Mouse (Mus musculus) left cerebral cortex, adult 9 months (tissue): ENCODE results near the gene Cacng5.

Experiments
- DNase-seq, 2 experiments: peaks; one replicate each; pipeline ENCODE4 v3.0.0; 2022; ENCODE audit warnings: low spot score in 2 of 2

Cacng5 gene

DNA sequence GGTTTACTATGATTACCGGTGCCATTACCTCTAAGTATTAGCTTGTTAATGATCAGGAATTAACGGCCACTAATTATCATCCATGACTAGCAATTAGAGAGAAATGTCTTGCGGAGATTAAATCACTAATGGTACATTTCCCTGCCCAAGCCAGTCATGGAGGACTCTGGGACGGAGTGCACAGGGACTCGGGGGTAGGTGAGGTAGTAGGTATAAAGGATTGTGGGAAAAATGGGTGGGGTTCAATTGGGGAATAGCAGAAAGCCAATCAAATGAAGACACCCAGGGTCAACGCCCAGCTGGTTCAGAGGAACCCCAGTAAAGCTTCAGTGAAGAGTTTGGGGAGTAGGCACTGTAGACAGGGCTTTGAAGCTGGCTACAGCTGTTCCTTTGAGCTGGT is 27.5 kb downstream of the Cacng5 start:
- no peak for DNase-seq

DNA sequence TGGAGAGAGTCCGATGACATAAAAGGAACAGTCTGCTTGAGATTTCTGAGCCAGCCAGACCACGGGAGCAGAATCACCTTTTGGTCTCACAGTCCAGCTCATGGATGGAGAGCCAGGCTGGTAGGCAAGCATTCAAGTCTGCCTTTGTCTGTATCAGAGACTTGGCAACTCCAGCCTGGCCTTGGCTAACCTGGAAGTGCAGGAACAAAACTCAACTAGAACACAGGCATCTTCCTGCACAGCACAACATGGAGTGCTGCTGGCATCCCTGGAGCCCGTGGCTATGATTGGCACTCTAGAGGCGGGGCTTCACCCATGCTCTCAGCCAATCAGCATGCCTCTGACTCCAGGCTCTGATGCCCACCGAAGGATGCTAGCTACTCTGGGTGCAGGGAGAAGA is 38.0 kb downstream of the Cacng5 start:
- DNase-seq: no peak

DNA sequence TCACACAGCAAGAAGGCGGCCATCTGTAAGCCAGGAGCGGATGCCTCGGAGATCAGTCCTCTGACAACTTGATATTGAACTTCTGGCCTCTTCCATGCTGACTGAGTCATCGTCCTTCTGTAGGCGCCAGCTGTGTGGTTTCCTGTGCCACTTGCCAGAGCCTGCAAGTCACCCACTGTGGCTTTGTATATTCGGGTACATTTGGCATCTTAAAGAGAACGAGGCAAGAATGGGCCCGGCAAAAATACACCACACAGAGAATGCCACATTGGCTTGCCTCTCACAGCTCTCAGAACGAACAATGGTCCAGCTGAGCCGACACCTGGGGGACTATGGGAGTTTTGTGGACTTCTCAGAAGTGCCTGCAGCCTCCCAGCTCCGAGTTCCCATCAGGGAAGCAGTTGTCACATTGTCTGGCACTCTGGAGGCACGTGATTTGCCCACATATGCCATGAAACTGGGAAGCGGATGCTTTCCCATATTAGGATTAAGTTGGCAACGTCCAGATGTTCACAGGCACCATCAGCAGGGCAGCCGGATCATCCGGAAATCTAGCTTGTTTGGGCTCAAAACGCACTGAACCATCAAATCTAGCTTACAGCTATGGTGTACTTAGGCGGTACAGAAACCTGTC is 38.9 kb downstream of the Cacng5 start:
- DNase-seq: peak in 1 of 2 experiments; percentile 47

DNA sequence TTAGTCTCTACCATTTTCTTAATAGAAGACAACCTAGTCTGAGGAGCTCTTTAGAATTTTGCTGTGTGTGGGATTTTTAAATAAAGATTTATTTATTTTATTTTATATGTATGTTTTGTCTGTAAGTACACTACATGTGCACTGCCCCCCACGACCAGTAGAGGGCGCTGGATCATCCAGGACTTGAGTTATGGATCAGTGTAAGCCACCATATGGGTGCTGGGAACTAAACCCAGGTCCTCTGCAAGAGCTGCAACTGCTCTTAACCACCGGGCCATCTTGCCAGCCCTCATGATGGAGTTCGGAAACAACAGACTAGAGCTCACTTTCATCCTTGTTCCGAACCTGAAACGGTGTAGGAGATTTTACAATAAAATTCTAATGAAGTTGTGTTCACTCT is 42.1 kb downstream of the Cacng5 start:
- DNase-seq: no peak

DNA sequence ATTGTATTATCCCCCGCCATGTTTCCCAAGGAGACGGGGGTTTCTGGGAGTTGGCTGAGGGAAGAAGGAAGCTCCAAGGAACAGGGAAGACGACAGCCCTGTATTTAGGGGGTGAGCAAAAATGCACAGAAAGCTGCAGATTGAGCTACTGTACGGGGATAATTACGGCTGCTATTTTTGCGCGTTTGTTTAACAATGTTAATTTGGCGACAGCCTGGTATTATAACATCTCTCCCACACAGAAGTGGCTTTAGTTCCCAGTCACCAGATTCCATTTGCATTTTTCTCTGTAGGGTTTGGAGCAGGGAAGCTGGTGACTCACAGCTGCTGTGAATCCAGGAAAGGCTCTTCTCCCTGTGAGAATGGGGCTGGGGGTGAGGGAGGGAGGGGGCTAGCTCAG is 47.3 kb downstream of the Cacng5 start:
- DNase-seq: peak; percentile 83 to 87

DNA sequence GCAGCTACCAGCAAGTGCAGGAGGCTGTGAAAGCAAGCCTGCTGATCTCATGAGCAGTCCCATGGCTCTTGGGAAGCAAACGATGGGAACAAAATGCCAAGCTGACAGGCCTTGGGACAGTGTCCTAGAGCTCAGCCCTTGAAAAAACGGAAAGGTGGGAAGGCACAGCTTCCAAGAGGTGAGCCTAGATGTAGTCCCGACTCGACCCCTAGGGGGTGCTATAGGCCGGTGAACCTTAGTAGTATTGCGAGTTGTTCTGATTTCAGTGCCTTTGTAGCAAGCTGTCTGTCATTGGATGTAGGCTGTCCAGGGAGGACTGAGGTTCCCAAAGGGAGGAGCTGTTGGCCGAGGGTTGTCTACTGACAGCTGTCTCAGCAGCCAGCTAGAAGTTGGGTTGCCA is 49.7 kb downstream of the Cacng5 start:
- DNase-seq: peak in 1 of 2 experiments; percentile 84

DNA sequence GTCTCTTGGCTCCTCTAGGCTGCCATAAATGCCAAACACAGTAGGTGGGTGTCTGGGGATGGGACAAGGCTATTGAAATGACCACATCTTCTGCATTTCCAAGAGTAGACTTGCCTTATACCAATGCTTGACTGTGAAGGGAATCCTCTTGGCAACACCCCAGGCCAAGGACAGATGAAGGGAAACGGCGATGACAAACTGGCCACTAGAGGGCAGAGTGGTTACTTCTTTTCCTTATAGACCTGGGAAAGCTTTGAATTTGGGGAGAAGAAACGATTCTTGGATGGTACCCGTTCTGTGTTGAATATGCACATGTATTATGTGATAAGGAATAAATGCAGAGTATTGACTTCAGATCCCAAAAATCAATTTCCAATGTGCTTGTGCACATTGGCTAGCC is 50.8 kb downstream of the Cacng5 start:
- peak in 1 of 2 experiments; percentile 87 for DNase-seq

DNA sequence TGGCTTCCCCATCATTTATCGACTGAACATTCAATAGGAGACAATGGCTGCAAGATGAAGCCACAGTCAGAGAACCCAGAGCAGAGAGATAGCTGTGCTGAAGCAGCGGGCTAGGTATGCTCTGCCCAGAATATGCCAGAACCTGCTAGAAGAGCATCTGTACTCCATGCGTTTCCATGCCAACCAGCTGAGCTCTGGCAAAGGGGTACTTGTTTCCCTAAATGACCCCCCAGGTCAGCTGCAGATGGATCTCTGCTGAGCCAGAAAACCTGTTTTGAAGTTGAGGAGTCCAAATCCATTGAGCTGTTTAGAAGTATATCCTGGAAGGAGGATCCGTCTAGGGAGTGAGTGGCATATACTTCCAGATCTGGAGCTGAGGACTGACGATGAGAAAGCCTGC is 53.1 kb downstream of the Cacng5 start:
- DNase-seq: no peak

DNA sequence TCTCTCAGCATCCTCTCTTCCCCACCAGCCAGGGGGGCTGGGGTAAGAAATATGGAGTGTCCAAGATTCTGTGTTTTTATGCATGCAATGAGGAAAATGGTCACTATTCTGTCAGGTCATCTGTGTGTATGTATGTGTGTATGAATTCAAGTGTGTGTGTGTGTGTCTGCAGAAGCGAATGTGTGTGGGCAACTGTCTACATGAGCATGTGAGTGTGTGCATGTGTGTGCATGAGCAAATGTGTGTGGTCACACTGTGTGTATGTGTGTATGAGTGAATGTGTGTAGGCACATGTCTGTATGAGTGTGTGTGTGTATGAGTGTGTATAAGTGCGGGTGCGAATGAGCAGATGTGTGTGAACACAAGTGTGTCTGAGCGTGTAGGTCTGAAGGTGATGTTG is 55.0 kb downstream of the Cacng5 start:
- no peak for DNase-seq

DNA sequence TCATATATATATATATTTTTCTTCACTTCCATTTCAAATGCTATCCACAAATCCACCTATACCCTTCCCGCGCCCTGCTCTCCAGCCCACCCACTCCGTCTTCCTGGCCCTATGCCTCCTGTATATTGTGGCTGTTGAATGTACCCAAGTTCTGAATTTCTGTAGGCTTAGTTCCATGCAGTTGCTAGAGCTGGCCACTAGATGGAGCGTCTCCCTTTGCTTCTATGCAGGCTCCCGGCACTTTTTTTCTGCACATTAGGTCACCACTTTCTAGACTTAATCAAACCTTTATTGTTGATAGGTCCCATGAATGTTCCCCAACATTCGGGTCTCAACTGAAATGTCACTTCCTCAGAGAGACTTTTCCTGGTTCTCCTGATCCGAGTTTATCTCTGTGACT is 55.6 kb downstream of the Cacng5 start:
- peak in 1 of 2 experiments; percentile 69 for DNase-seq

DNA sequence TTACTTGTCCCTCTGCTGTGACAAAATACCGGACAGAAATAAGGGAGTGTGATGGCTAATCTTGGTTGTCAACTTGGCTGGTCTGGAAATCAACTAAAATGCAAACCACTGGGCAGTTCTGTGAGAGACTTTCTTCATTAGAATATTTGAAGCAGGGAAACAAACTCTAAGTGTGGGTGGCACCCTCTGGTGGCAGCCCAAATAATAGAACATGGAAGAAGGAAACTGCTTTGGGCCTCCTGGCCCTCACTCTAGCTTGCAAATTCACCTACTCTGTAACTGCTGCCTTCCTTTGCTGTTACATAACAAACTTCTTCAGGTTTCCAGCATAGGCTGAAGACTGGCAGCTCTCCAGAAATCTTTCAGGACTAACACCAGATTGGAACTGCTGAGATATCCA is 61.8 kb downstream of the Cacng5 start:
- DNase-seq: peak in 1 of 2 experiments; percentile 78

DNA sequence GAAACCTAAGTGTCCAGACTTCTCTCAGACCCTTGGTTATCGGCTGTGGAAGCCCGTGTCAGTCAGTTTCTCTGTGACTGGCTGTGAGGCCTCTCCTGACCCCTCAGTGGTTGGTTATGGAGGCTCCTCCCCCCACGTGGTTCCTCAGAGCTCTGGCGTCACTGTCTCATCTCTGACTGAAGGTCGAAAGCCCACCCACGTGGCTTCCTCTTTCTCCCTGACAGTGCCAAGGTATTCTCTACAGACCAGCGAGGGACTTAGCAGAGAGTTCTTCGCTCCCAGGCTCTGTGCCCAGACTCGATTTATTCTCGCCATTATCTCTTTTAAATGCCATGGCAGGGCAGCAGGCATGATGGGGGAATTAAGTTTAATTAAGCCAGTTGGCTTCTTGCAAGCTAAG is 65.2 kb downstream of the Cacng5 start:
- DNase-seq: no peak

DNA sequence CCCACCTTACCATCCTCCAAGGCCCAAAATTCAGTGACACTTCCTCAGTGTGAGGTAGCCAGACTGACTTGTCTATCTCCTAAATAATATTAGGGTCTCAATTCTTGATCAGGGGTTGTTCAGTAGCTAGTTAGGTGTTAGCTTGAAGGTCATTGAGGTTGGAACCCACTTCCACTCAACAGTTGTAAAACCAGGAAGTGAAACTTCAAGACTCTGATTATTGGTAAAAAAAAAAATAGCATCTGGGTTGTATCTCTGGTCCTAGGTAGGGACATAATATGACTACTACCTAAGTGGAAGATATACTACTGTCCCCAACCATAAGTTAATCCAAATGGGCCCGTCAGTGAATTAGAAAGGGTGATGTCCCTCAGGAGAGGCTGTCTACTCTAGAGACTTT is 70.7 kb downstream of the Cacng5 start:
- DNase-seq: no peak

DNA sequence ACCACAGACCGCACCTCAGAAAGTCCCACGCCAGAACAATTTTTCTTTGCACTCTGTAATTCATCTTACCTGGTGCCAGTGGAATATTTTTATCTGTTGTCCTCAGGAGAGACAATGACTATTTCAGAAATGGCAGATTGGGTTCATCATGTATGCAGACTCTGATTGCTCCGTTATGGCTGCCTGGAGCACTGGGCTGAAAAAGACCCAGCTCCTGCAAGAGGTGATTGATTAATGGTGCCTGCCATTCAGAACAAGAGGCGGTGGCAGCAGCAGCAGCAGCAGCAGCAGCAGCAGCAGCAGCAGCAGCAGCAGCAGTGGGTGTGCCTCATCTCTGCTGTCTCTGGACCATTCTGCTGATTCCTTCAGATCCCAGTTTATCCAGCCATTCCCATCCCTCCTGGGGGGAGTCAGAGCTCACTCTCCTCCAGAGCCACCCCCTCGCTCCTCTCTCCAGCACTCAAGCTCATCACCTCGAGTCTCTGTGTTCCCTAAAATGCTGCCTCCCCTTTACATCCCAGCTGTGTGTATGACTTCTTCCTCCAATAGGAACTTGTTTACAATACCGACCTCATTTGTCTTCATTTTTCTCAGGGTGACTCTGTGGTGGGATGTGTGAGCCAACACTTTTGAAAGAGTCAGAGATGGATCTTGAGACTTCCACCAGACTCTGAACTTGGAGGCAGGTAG is 81.4 kb downstream of the Cacng5 start:
- DNase-seq: no peak
